Mouse (Mus musculus): ENCODE measurements around the gene Rpap2.

- TF ChIP-seq CTCF (IDR thresholded peaks at IDR 0.05; ENCODE audit: low read depth, low read length) (no peak), EP300 (IDR thresholded peaks at IDR 0.05; ENCODE audit: insufficient read depth, low read depth, low read length) (no peak)
Observed at GRCm38 (mm10) chr5:107644595-107644994, 47.4 kb downstream of the Rpap2 start.

Data from ES-Bruce4 (cell line).